Mouse (Mus musculus): ENCODE measurements at regions not wholly inside any gene's neighbourhood (a gene's known extent, or its start where the extent isn't known, plus 50 kb on each side); places are given as distances from the start of the nearest gene placed in this dataset.

DNA sequence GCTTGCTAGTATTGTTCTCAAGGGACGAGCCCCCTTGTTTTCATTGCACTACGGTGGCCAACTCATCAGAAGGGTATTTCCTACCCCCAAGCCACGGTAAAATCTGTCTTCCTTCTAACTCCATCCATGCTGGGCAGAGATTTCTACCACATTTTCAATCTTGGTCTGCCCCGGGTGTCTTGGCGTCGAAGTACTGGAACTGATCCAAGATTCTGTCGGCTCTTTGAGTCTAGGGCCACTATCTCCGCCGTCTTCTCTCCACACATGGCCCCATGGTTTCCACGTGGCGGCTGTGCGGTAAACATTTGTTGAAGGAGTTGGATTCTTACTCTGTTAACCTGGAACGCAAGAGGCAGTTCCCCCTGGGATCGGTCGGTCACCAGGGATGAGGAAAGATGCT, 177.0 kb upstream of the Ubl3 start:
- 82% methylated on average over 15 of the region's 15 CpGs for WGBS
- Histone ChIP-seq H3K4me2 (replicated peaks) (no peak overlapping the region), H3K4me1 (peaks cover 10% of the 10 kb centered on the region; the same call in 1 of the 2 replicates), H3K27me3 (no peaks in the 10 kb centered on the region), H3K9ac (no peak overlapping the region), H3K36me3 (no peaks in the 10 kb centered on the region), H3K9me3 (replicated peaks) (no peaks in the 10 kb centered on the region), H3K4me3 (no peak overlapping the region), H3K27ac (no peak overlapping the region)
- ATAC-seq (ENCODE audit: low FRiP score): no peak

DNA sequence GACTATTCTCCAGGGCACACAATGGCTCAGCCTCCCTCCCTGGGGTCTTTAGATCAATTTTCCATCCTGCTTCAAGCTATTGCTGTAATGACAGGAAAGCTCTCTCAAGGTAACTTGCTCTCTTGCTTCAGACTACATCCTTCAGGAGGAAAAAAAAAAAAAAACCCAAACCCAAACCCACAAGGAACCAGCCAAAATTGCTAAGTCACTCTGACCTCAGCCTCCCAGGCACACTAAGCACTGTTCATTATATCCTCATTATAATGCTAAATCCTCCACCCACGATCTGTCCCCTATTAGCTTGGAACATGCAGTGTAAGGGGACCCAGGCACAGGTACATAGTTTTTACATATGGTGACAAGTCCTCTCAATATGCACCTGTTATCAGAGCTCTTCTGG, 175.9 kb upstream of the Ubl3 start:
- 78% methylated on average over 1 of the region's 1 CpGs for WGBS

DNA sequence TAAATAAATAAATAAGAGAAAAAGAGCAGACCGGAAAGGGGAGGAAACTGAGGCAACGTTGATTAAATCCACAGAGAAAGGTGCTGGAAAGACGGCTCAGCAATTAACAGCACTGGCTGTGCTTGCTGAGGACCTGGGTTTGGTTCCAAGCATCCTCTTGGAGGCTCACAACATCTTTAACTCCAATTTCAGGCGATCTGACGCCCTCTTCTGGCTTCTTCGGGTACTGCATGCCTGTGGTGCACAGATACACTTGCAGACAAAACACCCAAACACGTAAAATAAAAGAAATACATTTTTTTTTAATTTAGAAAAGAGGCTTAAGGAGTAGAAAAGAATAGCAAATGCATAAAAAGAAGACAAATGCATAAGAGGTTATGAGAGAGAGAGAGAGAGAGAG, 173.9 kb upstream of the Ubl3 start:
- Histone ChIP-seq H3K9ac (no peak overlapping the region), H3K4me3 (no peak overlapping the region), H3K27me3 (no peaks in the 10 kb centered on the region), H3K27ac (no peak overlapping the region), H3K4me1 (no peaks in the 10 kb centered on the region), H3K36me3 (no peaks in the 10 kb centered on the region), H3K4me2 (replicated peaks) (no peak overlapping the region), H3K9me3 (replicated peaks) (0 out of 2 replicates have a peak, but pooled peaks cover 4% of the 10 kb centered on the region)
- WGBS: 78% methylated on average over 7 of the region's 7 CpGs
- no peak for ATAC-seq (ENCODE audit: low FRiP score)

More for the DNA sequence above, 175.9 kb upstream of the Ubl3 start:
- Histone ChIP-seq H3K9me3 (replicated peaks) (0 out of 2 replicates have a peak, but pooled peaks cover 4% of the 10 kb centered on the region), H3K36me3 (no peaks in the 10 kb centered on the region), H3K4me1 (peaks cover 8% of the 10 kb centered on the region; the same call in 1 of the 2 replicates), H3K27me3 (no peaks in the 10 kb centered on the region), H3K27ac (no peak overlapping the region), H3K4me2 (replicated peaks) (no peak overlapping the region), H3K4me3 (no peak overlapping the region), H3K9ac (no peak overlapping the region)
- no peak for ATAC-seq (ENCODE audit: low FRiP score)

DNA sequence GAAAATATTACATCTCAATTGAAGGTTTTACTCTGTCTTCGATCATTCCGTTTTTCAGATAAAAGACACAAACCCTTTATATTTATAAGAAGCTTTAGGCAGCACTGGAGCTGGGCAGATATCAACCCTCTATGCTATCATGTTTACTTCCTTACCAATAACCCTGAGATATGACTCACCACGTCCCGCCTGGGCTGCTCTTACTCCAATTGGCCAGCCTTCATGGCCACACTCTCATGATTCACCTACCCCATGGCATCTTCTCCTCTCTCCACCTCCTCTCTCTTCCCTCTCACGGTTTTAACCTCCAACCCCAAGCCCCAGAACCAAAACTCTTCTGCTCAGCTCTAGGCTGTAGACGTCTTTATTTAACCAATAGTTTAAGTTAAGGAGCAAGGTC, 171.9 kb upstream of the Ubl3 start:
- H3K4me3 ChIP-seq: no peak overlapping the region
- no peaks in the 10 kb centered on the region for H3K36me3 ChIP-seq
- no peak overlapping the region for H3K4me2 ChIP-seq (replicated peaks)
- no peaks in the 10 kb centered on the region for H3K4me1 ChIP-seq
- 0 out of 2 replicates have a peak, but pooled peaks cover 4% of the 10 kb centered on the region for H3K9me3 ChIP-seq (replicated peaks)
- 86% methylated on average over 6 of the region's 6 CpGs for WGBS
- H3K27ac ChIP-seq: no peak overlapping the region
- H3K27me3 ChIP-seq: no peaks in the 10 kb centered on the region
- H3K9ac ChIP-seq: no peak overlapping the region
- no peak for ATAC-seq (ENCODE audit: low FRiP score)

- Histone ChIP-seq H3K4me1 (no peaks in the 10 kb centered on the region), H3K9ac (no peak overlapping the region), H3K27me3 (no peaks in the 10 kb centered on the region), H3K4me3 (no peak overlapping the region), H3K9me3 (replicated peaks) (peaks cover 4% of the 10 kb centered on the region; the same call in 1 of the 2 replicates), H3K27ac (no peak overlapping the region), H3K4me2 (replicated peaks) (no peak overlapping the region), H3K36me3 (no peaks in the 10 kb centered on the region)
- 95% methylated on average over 11 of the region's 11 CpGs for WGBS
- no peak for ATAC-seq (ENCODE audit: low FRiP score)
Measured at GRCm38 (mm10) chr5:148723677-148724227, 171.2 kb upstream of the Ubl3 start.

- ATAC-seq (ENCODE audit: low FRiP score): no peak
- 91% methylated on average over 5 of the region's 5 CpGs for WGBS
- no peak overlapping the region for H3K4me2 ChIP-seq (replicated peaks)
- H3K27me3 ChIP-seq: no peaks in the 10 kb centered on the region
- H3K9me3 ChIP-seq (replicated peaks): peaks cover 4% of the 10 kb centered on the region; the same call in 1 of the 2 replicates
- H3K27ac ChIP-seq: no peak overlapping the region
- no peaks in the 10 kb centered on the region for H3K36me3 ChIP-seq
- H3K4me1 ChIP-seq: no peaks in the 10 kb centered on the region
- H3K9ac ChIP-seq: no peak overlapping the region
- H3K4me3 ChIP-seq: no peak overlapping the region
Measured at GRCm38 (mm10) chr5:148720604-148721003, 168.0 kb upstream of the Ubl3 start.

DNA sequence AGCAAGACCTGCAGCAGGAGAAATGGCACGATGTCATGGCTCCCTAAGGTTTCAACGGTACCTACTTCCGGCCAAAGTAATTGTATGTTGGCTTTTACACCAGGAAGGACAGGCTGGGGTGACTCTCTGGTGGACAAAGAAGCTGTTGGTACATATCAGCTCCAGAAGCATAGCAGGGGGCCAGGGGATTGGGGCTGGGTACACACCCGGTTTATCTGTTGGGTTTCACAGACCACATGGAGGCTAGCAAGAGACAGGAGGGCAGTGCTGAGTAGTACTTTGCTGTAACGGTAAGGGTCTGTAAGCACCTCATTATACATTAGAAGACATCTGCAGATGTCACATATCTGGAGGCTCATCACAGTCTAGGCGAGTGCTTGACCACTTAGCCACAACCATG, 164.0 kb upstream of the Ubl3 start:
- no peaks in the 10 kb centered on the region; the same call in 1 of the 2 replicates for H3K9me3 ChIP-seq (replicated peaks)
- H3K4me2 ChIP-seq (replicated peaks): no peak overlapping the region
- H3K4me1 ChIP-seq: 0 out of 2 replicates have a peak, but pooled peaks cover 3% of the 10 kb centered on the region
- no peaks in the 10 kb centered on the region for H3K27me3 ChIP-seq
- H3K36me3 ChIP-seq: no peaks in the 10 kb centered on the region
- no peak overlapping the region for H3K9ac ChIP-seq
- no peak overlapping the region for H3K27ac ChIP-seq
- no peak overlapping the region for H3K4me3 ChIP-seq
- whole genome bisulfite sequencing: 96% methylated on average over 6 of the region's 6 CpGs
- ATAC-seq (ENCODE audit: low FRiP score): no peak

DNA sequence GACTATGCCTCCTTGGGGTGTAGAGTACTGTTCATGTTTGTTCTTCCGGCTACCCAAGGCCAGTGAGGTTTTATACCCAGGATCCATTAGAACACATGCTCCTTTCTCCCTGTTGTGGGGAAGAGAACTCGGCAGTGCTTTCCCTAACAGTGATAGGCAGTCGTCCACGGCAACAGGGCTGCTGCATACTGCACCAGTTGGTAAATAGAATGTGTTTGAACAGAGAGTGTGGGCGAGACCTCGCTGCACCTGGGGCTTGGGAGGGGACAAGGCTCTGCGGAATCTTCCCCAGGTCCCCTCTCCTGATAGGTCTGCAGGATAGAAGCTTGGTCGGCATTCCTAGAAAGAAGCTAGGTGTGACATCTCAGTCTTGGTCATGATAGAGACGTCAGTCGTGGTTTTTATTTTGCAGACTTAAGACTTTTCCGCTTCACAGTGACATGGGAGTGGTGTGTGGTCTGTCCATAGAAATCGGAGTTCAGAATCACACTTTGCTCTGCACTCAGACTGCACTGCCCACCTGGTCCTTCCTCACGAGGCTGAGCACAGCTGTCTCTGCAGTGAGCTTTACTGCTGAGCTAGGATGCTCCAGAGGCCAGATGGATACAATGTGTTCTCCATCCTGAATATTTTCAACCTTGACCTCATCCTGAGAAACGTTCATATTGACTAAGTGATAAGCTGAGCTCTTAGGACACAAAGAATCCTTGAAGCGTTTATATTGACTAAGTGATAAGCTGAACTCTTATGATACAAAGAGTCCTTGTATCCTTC, 162.8 kb upstream of the Ubl3 start:
- Histone ChIP-seq H3K27ac (no peak overlapping the region), H3K4me1 (0 out of 2 replicates have a peak, but pooled peaks cover 3% of the 10 kb centered on the region), H3K36me3 (no peaks in the 10 kb centered on the region), H3K4me3 (no peak overlapping the region), H3K9me3 (replicated peaks) (no peaks in the 10 kb centered on the region; the same call in 1 of the 2 replicates), H3K27me3 (no peaks in the 10 kb centered on the region), H3K4me2 (replicated peaks) (no peak overlapping the region), H3K9ac (no peak overlapping the region)
- no peak for ATAC-seq (ENCODE audit: low FRiP score)
- 73% methylated on average over 15 of the region's 15 CpGs for WGBS

DNA sequence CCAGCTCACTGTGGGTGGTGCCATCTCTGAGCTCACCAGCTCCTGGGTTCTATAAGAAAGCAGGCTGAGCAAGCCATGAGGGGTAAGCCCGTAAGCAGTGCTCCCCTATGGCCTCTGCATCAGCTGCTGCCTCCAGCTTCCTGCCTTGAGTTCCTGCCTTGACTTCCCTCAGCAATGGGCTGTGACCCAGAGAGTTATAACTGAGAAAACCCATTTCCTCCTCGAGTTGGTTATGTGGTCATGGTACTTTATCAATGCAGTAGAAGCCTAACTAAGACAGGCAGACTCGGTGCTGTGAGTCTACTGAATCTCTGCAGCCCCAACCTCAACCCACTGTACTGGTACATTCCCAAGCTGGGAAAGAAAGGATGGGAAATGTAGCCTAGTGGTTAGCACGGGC, 162.2 kb upstream of the Ubl3 start:
- H3K9ac ChIP-seq: no peak overlapping the region
- WGBS: 89% methylated on average over 4 of the region's 4 CpGs
- no peak overlapping the region for H3K27ac ChIP-seq

DNA sequence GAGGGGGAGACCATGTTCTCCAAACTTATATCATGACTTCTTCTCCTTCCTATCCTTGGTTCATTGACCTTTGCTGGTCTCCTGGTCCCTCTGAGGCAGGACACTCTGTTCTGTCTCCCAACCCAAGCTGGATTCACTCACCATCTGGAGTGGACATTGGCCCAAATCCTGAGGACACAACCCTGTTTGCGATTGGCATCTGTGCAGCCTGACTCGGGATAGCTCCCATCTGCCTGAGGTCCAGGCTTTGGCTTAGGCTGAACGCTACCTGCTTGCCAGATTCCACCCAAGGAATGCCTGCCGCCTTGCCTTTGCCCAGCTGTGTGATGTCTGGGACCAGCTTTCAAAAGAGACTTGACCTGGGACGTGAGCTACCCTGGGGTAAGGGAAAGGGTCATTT, 161.2 kb upstream of the Ubl3 start:
- Histone ChIP-seq H3K4me1 (peaks cover 9% of the 10 kb centered on the region), H3K27ac (no peak overlapping the region), H3K4me3 (no peak overlapping the region), H3K27me3 (no peaks in the 10 kb centered on the region), H3K4me2 (replicated peaks) (no peak overlapping the region), H3K9ac (no peak overlapping the region), H3K36me3 (no peaks in the 10 kb centered on the region), H3K9me3 (replicated peaks) (no peaks in the 10 kb centered on the region; the same call in 1 of the 2 replicates)
- ATAC-seq (ENCODE audit: low FRiP score): no peak
- WGBS: 84% methylated on average over 5 of the region's 5 CpGs

More for the DNA sequence above, 162.2 kb upstream of the Ubl3 start:
- H3K36me3 ChIP-seq: no peaks in the 10 kb centered on the region
- no peak for ATAC-seq (ENCODE audit: low FRiP score)
- H3K27me3 ChIP-seq: no peaks in the 10 kb centered on the region
- no peaks in the 10 kb centered on the region; the same call in 1 of the 2 replicates for H3K9me3 ChIP-seq (replicated peaks)
- H3K4me1 ChIP-seq: 0 out of 2 replicates have a peak, but pooled peaks cover 3% of the 10 kb centered on the region
- H3K4me2 ChIP-seq (replicated peaks): no peak overlapping the region
- H3K4me3 ChIP-seq: no peak overlapping the region

DNA sequence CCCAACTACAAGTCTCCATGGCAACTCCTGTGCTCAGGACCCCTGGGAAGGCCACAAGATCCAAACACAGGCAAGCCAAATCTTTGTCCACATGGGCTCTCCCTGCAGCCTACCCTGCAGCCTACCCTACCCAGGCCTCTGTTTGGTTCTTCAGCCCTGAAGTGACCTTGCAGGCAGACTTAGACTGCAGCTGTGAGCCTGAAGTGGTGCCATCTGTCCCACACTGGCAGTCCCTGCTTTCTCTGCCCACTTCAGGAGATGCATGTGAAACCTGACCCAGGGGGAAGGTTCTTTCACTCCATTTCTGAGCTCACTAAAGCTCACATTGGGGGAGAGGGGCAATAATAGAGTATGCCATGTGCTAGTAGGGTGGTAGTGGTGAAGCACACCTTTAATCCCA, 160.4 kb upstream of the Ubl3 start:
- ATAC-seq (ENCODE audit: low FRiP score): no peak

DNA sequence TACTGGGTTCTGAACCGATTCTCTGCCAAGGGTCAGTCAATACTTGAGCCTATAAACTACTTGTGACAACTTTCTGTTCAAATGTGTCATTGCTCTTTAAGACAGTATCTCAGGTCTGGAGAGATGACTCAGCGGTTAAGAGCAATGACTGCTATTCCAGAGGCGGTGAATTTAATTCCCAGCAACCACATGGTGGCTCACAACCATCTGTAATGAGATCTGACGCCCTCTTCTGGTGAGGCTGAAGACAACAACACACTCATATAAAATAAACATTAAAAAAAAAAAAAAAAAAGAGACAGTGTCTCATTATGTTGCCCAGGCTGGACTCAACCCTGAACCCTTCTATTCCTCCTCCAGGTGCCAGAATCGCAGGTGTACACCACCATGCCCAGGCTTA, 159.0 kb upstream of the Ubl3 start:
- Histone ChIP-seq H3K4me3 (no peak overlapping the region), H3K4me1 (peaks cover 22% of the 10 kb centered on the region), H3K9me3 (replicated peaks) (no peaks in the 10 kb centered on the region), H3K27ac (no peak overlapping the region), H3K9ac (no peak overlapping the region), H3K36me3 (no peaks in the 10 kb centered on the region), H3K4me2 (replicated peaks) (no peak overlapping the region), H3K27me3 (no peaks in the 10 kb centered on the region)
- WGBS: 76% methylated on average over 5 of the region's 5 CpGs
- ATAC-seq (ENCODE audit: low FRiP score): no peak

More for the DNA sequence above, 160.4 kb upstream of the Ubl3 start:
- Histone ChIP-seq H3K4me1 (peaks cover 16% of the 10 kb centered on the region), H3K4me3 (no peak overlapping the region), H3K4me2 (replicated peaks) (no peak overlapping the region), H3K27me3 (no peaks in the 10 kb centered on the region), H3K9ac (no peak overlapping the region), H3K36me3 (no peaks in the 10 kb centered on the region), H3K27ac (no peak overlapping the region), H3K9me3 (replicated peaks) (no peaks in the 10 kb centered on the region)
